Mouse (Mus musculus) cerebellum, adult 11-12 months (tissue): ENCODE measurements around the gene Gm10217.

Experiments
- DNase-seq: peaks from one replicate; pipeline ENCODE4 v3.0.0; 2022

The Gm10217 gene

GRCm38 (mm10) chr8:9863951-9864350 lies at the start of gene Gm10217:
Gm10217 (plus strand) TSS chr8:9864251.
- DNase-seq: no peak

GRCm38 (mm10) chr8:9824770-9825169 lies 39.3 kb upstream of the Gm10217 start:
- no peak for DNase-seq

- no peak for DNase-seq
Measured at GRCm38 (mm10) chr8:9840257-9840656, 23.8 kb upstream of the Gm10217 start.

- no peak for DNase-seq
Measured at GRCm38 (mm10) chr8:9859286-9859685, 4.8 kb upstream of the Gm10217 start.

GRCm38 (mm10) chr8:9860539-9861203 lies 3.4 kb upstream of the Gm10217 start:
- no peak for DNase-seq

- no peak for DNase-seq
Measured at GRCm38 (mm10) chr8:9865150-9865549, 1.1 kb downstream of the Gm10217 start.

GRCm38 (mm10) chr8:9868094-9868493 lies 4.0 kb downstream of the Gm10217 start:
- no peak for DNase-seq

GRCm38 (mm10) chr8:9876241-9876640 lies 12.2 kb downstream of the Gm10217 start:
- DNase-seq: no peak

- no peak for DNase-seq
Measured at GRCm38 (mm10) chr8:9879921-9880320, 15.9 kb downstream of the Gm10217 start.

- no peak for DNase-seq
Measured at GRCm38 (mm10) chr8:9886714-9887113, 22.7 kb downstream of the Gm10217 start.

- no peak for DNase-seq
Measured at GRCm38 (mm10) chr8:9899199-9899598, 35.1 kb downstream of the Gm10217 start.

- DNase-seq: no peak
Measured at GRCm38 (mm10) chr8:9899673-9900072, 35.6 kb downstream of the Gm10217 start.
